Mouse (Mus musculus) cortical plate, adult 2 months (tissue): Measurements from ENCODE around the gene Lipm.

Experiments
- CTCF ChIP-seq: fragments of 200-500 bp; IDR thresholded peaks from 2 replicates; pipeline ENCODE4 v1.5.1; 2011; ENCODE audit warnings: mild to moderate bottlenecking, control low read depth, low read length; ENCODE audit not compliant: insufficient read depth; ENCODE audit errors: extremely low read depth
- POLR2A ChIP-seq: fragments of 200-500 bp; IDR thresholded peaks from 2 replicates; pipeline ENCODE4 v1.6.1; 2011; ENCODE audit warnings: mild to moderate bottlenecking, low read length, control low read depth; ENCODE audit not compliant: insufficient read depth; ENCODE audit errors: extremely low read depth

DNA sequence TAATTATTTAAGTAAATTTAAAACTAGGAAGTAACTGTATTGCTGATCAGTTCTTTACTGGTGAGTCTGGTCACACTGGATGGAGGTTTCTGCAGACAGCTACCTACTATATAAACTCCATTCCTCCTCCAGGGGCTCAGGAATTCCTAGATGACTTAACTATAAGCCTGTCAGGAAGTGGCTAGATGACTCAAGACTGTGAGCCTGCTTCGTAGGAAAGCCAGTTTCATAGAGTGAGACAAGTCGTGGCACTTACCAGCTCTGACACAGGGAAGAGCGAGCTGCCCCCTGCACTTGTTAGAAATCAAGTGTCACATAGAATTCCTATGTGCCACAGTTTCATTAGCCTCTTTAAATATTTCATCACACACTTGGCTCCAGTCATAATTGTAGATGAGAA is 70.4 kb downstream of the Lipm start:
- TF ChIP-seq POLR2A (no peak), CTCF (no peak)
